Mouse (Mus musculus): ENCODE measurements at regions not wholly inside any gene's neighbourhood (a gene's known extent, or its start where the extent isn't known, plus 50 kb on each side); places are given as distances from the start of the nearest gene placed in this dataset.

- TF ChIP-seq CTCF (IDR thresholded peaks at IDR 0.05; ENCODE audit: low read depth) (no peak), EP300 (IDR thresholded peaks at IDR 0.05; ENCODE audit: low read depth) (no peak)
Observed at GRCm38 (mm10) chr14:79905574-79905973, 78.3 kb upstream of the Olfm4 start.

All from heart, postnatal 0 days (tissue).